Mouse (Mus musculus): ENCODE data around the gene Mbd3.
A peak's percentile ranks its signal among the peaks of the same experiment; 100 is the strongest.

DNA sequence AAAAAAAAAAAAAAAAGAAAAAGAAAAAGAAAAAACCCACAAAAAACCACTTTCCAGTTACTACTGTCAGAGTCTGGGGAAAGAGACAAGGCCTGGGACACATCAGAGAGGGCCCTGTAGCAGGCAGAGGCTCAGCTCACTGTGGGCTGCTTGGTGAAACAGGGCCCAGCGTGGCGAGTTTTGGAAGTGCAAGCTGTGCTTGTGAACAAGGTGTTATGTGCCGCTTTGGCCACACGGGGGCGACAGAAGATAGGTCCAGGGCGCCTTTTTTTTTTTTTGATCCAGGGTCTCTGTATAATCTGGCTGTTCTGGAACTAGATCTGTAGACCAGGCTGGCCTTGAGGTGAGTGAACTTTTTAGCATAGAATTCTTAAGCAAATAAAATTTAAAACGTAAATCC, 23.2 kb downstream of the Mbd3 start:
- TF ChIP-seq EP300 (IDR thresholded peaks at IDR 0.05; ENCODE audit: low read depth) (no peak), CTCF (IDR thresholded peaks at IDR 0.05; ENCODE audit: low read depth) (peak; percentile 98)
